In genomic region chr8:114063566-114063965, GRCm38 (mm10) we compare ENCODE assay signal across 18 mouse cellular contexts.
DNase-seq lines count a peak whose midpoint lies in the region; ATAC-seq and TF ChIP-seq lines count a peak whose summit lies in the region.
"Had no signal": no experiment of that assay in that cellular context is flagged by ENCODE, and none has a peak within 500 bp of the region (broad histone marks: within the 10 kb centered on the region; RNA-seq: fewer than 3 reads in every experiment).

No protein-coding gene starts in this region.

- no peak for TF ChIP-seq POLR2A in heart, adult 2 months (IDR thresholded peaks at IDR 0.05; ENCODE audit: insufficient read depth, low read depth, low read length)

- no peak overlapping the region for H3K9ac ChIP-seq in heart, adult 2 months (ENCODE audit: low read depth, low read length)
- H3K9ac ChIP-seq in lung, postnatal 0 days (replicated peaks; ENCODE audit: low read depth): no peak overlapping the region
- H3K9ac ChIP-seq: embryonic facial prominence, embryonic 15.5 days; forebrain, embryonic 12.5 days; kidney, embryonic 15.5 days; lung, embryonic 15.5 days had no signal

- TF ChIP-seq CTCF in heart, adult 2 months (IDR thresholded peaks at IDR 0.05): peak; percentile 62
- peak; percentile 41 for TF ChIP-seq CTCF in lung, postnatal 0 days (IDR thresholded peaks at IDR 0.05)

- no peaks in the 10 kb centered on the region for H3K9me3 ChIP-seq in lung, postnatal 0 days (ENCODE audit: low read length)
- H3K9me3 ChIP-seq: embryonic facial prominence, embryonic 15.5 days; forebrain, embryonic 12.5 days; kidney, embryonic 15.5 days; lung, embryonic 15.5 days; megakaryocyte, embryonic 14.5 days had no signal

- H3K4me2 ChIP-seq in lung, postnatal 0 days (replicated peaks; ENCODE audit: low read depth, low read length): no peak overlapping the region
- H3K4me2 ChIP-seq: embryonic facial prominence, embryonic 15.5 days; forebrain, embryonic 12.5 days; kidney, embryonic 15.5 days; liver, embryonic 11.5 days; lung, embryonic 15.5 days had no signal

- DNase-seq in heart, adult 2 months: no peak
- no peak for DNase-seq in heart, postnatal 10 days
- peak; percentile 23 for DNase-seq in lung, postnatal 0 days (ENCODE audit: low spot score)
- no peak for DNase-seq in lung, postnatal 36 days
- DNase-seq in R1 (ENCODE audit: low read depth, low spot score): peak; percentile 18
- peak; percentile 50 for DNase-seq in retina, postnatal 1 day
- no peak for DNase-seq in cerebellum, adult 18-20 months
- DNase-seq: adrenal gland, adult 2 months; gastrocnemius, postnatal 10 days; right cerebral cortex, adult 18-20 months; thymus, postnatal 25 days had no signal

- H3K4me1 ChIP-seq in heart, adult 2 months (ENCODE audit: control insufficient read depth, insufficient read depth, low read length): no peaks in the 10 kb centered on the region
- H3K4me1 ChIP-seq in lung, postnatal 0 days (ENCODE audit: insufficient read depth, low read depth, low read length): no peaks in the 10 kb centered on the region
- H3K4me1 ChIP-seq: embryonic facial prominence, embryonic 15.5 days; forebrain, embryonic 12.5 days; kidney, embryonic 15.5 days; lung, embryonic 15.5 days; megakaryocyte, embryonic 14.5 days had no signal

- H3K27ac ChIP-seq in heart, adult 2 months: no peak overlapping the region
- H3K27ac ChIP-seq in lung, postnatal 0 days (ENCODE audit: low read length): no peak overlapping the region
- H3K27ac ChIP-seq: embryonic facial prominence, embryonic 15.5 days; forebrain, embryonic 12.5 days; kidney, embryonic 15.5 days; lung, embryonic 15.5 days had no signal

- TF ChIP-seq EP300 in heart, adult 2 months (IDR thresholded peaks at IDR 0.05; ENCODE audit: insufficient read depth, low read depth, low read length): no peak
- TF ChIP-seq EP300 in lung, postnatal 0 days (IDR thresholded peaks at IDR 0.05): no peak

- no peak overlapping the region for H3K4me3 ChIP-seq in heart, adult 2 months
- no peak overlapping the region for H3K4me3 ChIP-seq in lung, postnatal 0 days (ENCODE audit: low read depth, low read length)
- H3K4me3 ChIP-seq: embryonic facial prominence, embryonic 15.5 days; forebrain, embryonic 12.5 days; kidney, embryonic 15.5 days; lung, embryonic 15.5 days; megakaryocyte, embryonic 14.5 days had no signal

- no peak for ATAC-seq in lung, postnatal 0 days
- ATAC-seq: inflammation-experienced regulatory T-cells, adult 6 months had no signal

- no peaks in the 10 kb centered on the region for H3K36me3 ChIP-seq in heart, adult 2 months (ENCODE audit: control insufficient read depth, insufficient read depth, low read length)
- no peaks in the 10 kb centered on the region for H3K36me3 ChIP-seq in lung, postnatal 0 days (ENCODE audit: insufficient read depth, low read length)
- H3K36me3 ChIP-seq: embryonic facial prominence, embryonic 15.5 days; forebrain, embryonic 12.5 days; kidney, embryonic 15.5 days; lung, embryonic 15.5 days had no signal

- H3K79me2 ChIP-seq in heart, adult 2 months (replicated peaks; ENCODE audit: control insufficient read depth, insufficient read depth, low read length): no peaks in the 10 kb centered on the region

- intact Hi-C loops in heart, adult 2 months (cut with DNase I): loop anchor here (2.0 to 5.0 kb wide), 2 partner anchors 211 to 399 kb away; no protein-coding TSS in a partner anchor
- intact Hi-C loops in heart, postnatal 10 days (cut with DNase I): loop anchor here (5.0 kb wide), 1 partner anchor 211 kb away; no protein-coding TSS in a partner anchor

- H3K27me3 ChIP-seq in heart, adult 2 months (ENCODE audit: control insufficient read depth, insufficient read depth, low read length): no peaks in the 10 kb centered on the region
- H3K27me3 ChIP-seq in lung, postnatal 0 days (replicated peaks; ENCODE audit: insufficient read depth, low read length): no peaks in the 10 kb centered on the region
- H3K27me3 ChIP-seq: embryonic facial prominence, embryonic 15.5 days; forebrain, embryonic 12.5 days; kidney, embryonic 15.5 days; lung, embryonic 15.5 days; megakaryocyte, embryonic 14.5 days had no signal

Comparison
In these comparisons a context has a peak if more than half of its experiments do, and no peak if none do; other contexts are left out.
1. DNase-seq: peak in lung, postnatal 0 days (single experiment), R1 (single experiment) and retina, postnatal 1 day (single experiment); none in heart, adult 2 months (0 of 2), heart, postnatal 10 days (0 of 2), lung, postnatal 36 days (single experiment) and cerebellum, adult 18-20 months (0 of 2).